Mouse (Mus musculus) heart, adult 2 months (tissue): ENCODE measurements at regions not wholly inside any gene's neighbourhood (a gene's known extent, or its start where the extent isn't known, plus 50 kb on each side); places are given as distances from the start of the nearest gene placed in this dataset.

ENCODE experiments used
- DNase-seq, 2 experiments: peaks; one replicate each; pipeline ENCODE4 v3.0.0; 2021
- H3K27ac ChIP-seq: fragments of 200-600 bp; 2 replicates; pipeline ENCODE4 v1.8.1; 2022
- H3K27me3 ChIP-seq: fragments of 200-500 bp; 2 replicates; pipeline ENCODE4 v1.6.1; 2012; ENCODE audit warnings: mild to moderate bottlenecking, low read length, inconsistent platforms, mixed read lengths; ENCODE audit not compliant: control insufficient read depth, insufficient read depth
- H3K36me3 ChIP-seq: fragments of 200-500 bp; 2 replicates; pipeline ENCODE4 v1.6.1; 2012; ENCODE audit warnings: low read length, inconsistent platforms; ENCODE audit not compliant: control insufficient read depth, insufficient read depth
- H3K4me1 ChIP-seq: fragments of 200-500 bp; 2 replicates; pipeline ENCODE4 v1.6.1; 2011; ENCODE audit warnings: low read length; ENCODE audit not compliant: control insufficient read depth, insufficient read depth
- H3K4me3 ChIP-seq: fragments of 200-600 bp; 2 replicates; pipeline ENCODE4 v1.8.1; 2022
- H3K79me2 ChIP-seq: fragments of 200-500 bp; replicated peaks from 2 replicates; pipeline ENCODE4 v1.6.1; 2012; ENCODE audit warnings: mild to moderate bottlenecking, inconsistent platforms, low read length, moderate library complexity, mixed read lengths; ENCODE audit not compliant: control insufficient read depth, insufficient read depth
- H3K9ac ChIP-seq: fragments of 200-500 bp; 2 replicates; pipeline ENCODE4 v1.6.1; 2012; ENCODE audit warnings: low read depth, mild to moderate bottlenecking, control low read depth, inconsistent platforms, low read length, mixed read lengths
- CTCF ChIP-seq: fragments of 200-600 bp; IDR thresholded peaks from 2 replicates; pipeline ENCODE4 v1.8.1; 2022; ENCODE audit warnings: antibody characterized with exemption, mild to moderate bottlenecking, moderate library complexity
- EP300 ChIP-seq: fragments of 200-500 bp; IDR thresholded peaks from 2 replicates; pipeline ENCODE4 v1.6.1; 2011; ENCODE audit warnings: low read depth, low read length, control low read depth; ENCODE audit not compliant: insufficient read depth
- POLR2A ChIP-seq: fragments of 200-500 bp; IDR thresholded peaks from 2 replicates; pipeline ENCODE4 v1.6.1; 2011; ENCODE audit warnings: mild to moderate bottlenecking, low read depth, low read length, control low read depth; ENCODE audit not compliant: insufficient read depth
- WGBS: fragments of 180-500 bp; shearing (Covaris S2); methylation state at CpG from one replicate; pipeline ENCODE4 v1.1.7; 2018; 5-methylcytosine and 5-hydroxymethylcytosine counted together
- intact Hi-C: fragments of 180-260 bp; cut with DNase I; formaldehyde crosslinking; loops from one replicate; pipeline ENCODE4 v1.15.1; 2025

- TF ChIP-seq CTCF = no peak
- no peak for TF ChIP-seq POLR2A
- TF ChIP-seq EP300 = no peak
- no peaks in the 10 kb centered on the region for H3K27me3 ChIP-seq
- whole genome bisulfite sequencing = 59% methylated on average over 3 of the region's 3 CpGs
- no peaks in the 10 kb centered on the region for H3K4me1 ChIP-seq
- H3K79me2 ChIP-seq = no peaks in the 10 kb centered on the region
- H3K27ac ChIP-seq = no peak overlapping the region
- no peak overlapping the region for H3K4me3 ChIP-seq
- no peaks in the 10 kb centered on the region for H3K36me3 ChIP-seq
- DNase-seq = no peak
- no peak overlapping the region for H3K9ac ChIP-seq
- intact Hi-C loops = no loop called here
Measured at GRCm38 (mm10) chr12:98337644-98338043, 69.2 kb downstream of the Gpr65 start.

- Histone ChIP-seq H3K79me2 (no peaks in the 10 kb centered on the region), H3K4me3 (no peak overlapping the region), H3K36me3 (no peaks in the 10 kb centered on the region), H3K27me3 (no peaks in the 10 kb centered on the region), H3K4me1 (no peaks in the 10 kb centered on the region), H3K9ac (no peak overlapping the region), H3K27ac (no peak overlapping the region)
- TF ChIP-seq POLR2A (no peak), EP300 (no peak), CTCF (no peak)
- intact Hi-C loops = no loop called here
- no peak for DNase-seq
- WGBS = 73% methylated on average over 9 of the region's 9 CpGs
Measured at GRCm38 (mm10) chr12:98339536-98339935, 71.1 kb downstream of the Gpr65 start.

GRCm38 (mm10) chr12:98342158-98342557 is 73.7 kb downstream of the Gpr65 start:
- intact Hi-C loops = no loop called here

GRCm38 (mm10) chr12:98343653-98344052 is 75.2 kb downstream of the Gpr65 start:
- H3K4me1 ChIP-seq = no peaks in the 10 kb centered on the region
- H3K27ac ChIP-seq = no peak overlapping the region
- no peak overlapping the region for H3K4me3 ChIP-seq
- WGBS = 74% methylated on average over 7 of the region's 7 CpGs
- H3K9ac ChIP-seq = no peak overlapping the region
- H3K79me2 ChIP-seq = no peaks in the 10 kb centered on the region
- TF ChIP-seq CTCF (no peak), EP300 (no peak), POLR2A (no peak)
- no peaks in the 10 kb centered on the region for H3K27me3 ChIP-seq
- no peaks in the 10 kb centered on the region for H3K36me3 ChIP-seq
- intact Hi-C loops = no loop called here
- DNase-seq = no peak

More at GRCm38 (mm10) chr12:98342158-98342557, 73.7 kb downstream of the Gpr65 start:
- Histone ChIP-seq H3K27me3 (no peaks in the 10 kb centered on the region), H3K4me3 (no peak overlapping the region), H3K4me1 (no peaks in the 10 kb centered on the region), H3K9ac (no peak overlapping the region), H3K36me3 (no peaks in the 10 kb centered on the region), H3K27ac (no peak overlapping the region), H3K79me2 (no peaks in the 10 kb centered on the region)
- 94% methylated on average over 2 of the region's 2 CpGs for WGBS
- TF ChIP-seq EP300 (no peak), POLR2A (no peak), CTCF (peak; percentile 69)
- peak in 1 of 2 experiments; percentile 29 for DNase-seq

GRCm38 (mm10) chr12:98347056-98347455 is 78.6 kb downstream of the Gpr65 start:
- no peak for DNase-seq
- no peak overlapping the region for H3K9ac ChIP-seq
- H3K27me3 ChIP-seq = no peaks in the 10 kb centered on the region
- intact Hi-C loops = loop anchor here (5.0 kb wide), 2 partner anchors 65 to 135 kb away; no protein-coding TSS in a partner anchor
- H3K4me3 ChIP-seq = no peak overlapping the region
- H3K36me3 ChIP-seq = no peaks in the 10 kb centered on the region
- 81% methylated on average over 6 of the region's 6 CpGs for WGBS
- TF ChIP-seq CTCF (no peak), POLR2A (no peak), EP300 (no peak)
- H3K79me2 ChIP-seq = no peaks in the 10 kb centered on the region
- H3K4me1 ChIP-seq = no peaks in the 10 kb centered on the region
- H3K27ac ChIP-seq = no peak overlapping the region

- Histone ChIP-seq H3K4me3 (no peak overlapping the region), H3K27me3 (no peaks in the 10 kb centered on the region), H3K36me3 (no peaks in the 10 kb centered on the region), H3K79me2 (no peaks in the 10 kb centered on the region), H3K9ac (no peak overlapping the region), H3K27ac (no peak overlapping the region), H3K4me1 (no peaks in the 10 kb centered on the region)
- intact Hi-C loops = loop anchor here (5.0 kb wide), 2 partner anchors 65 to 135 kb away; no protein-coding TSS in a partner anchor
- TF ChIP-seq POLR2A (no peak), EP300 (no peak), CTCF (peak; percentile 69)
- WGBS = 65% methylated on average over 13 of the region's 13 CpGs
- DNase-seq = no peak
Measured at GRCm38 (mm10) chr12:98347550-98348318, 79.3 kb downstream of the Gpr65 start.
